Mouse (Mus musculus): Measurements from ENCODE around the gene Rapsn. TPM values are rescaled to one million over a fixed set of nuclear protein-coding genes. Genes with fewer than 3 reads are reported as not detected.

Rapsn gene
- total and polyA plus RNA-seq, 3 experiments, result 0.10 TPM; not detected in 2

- Histone ChIP-seq H3K9me3 (replicated peaks; ENCODE audit: insufficient read depth, low read length) (no peaks in the 10 kb centered on the region), H3K27me3 (ENCODE audit: control insufficient read depth in 1 of 2, insufficient read depth in 2 of 2, low read length in 2 of 2) (no peaks in the 10 kb centered on the region), H3K79me2 (ENCODE audit: control insufficient read depth, insufficient read depth, low read length, poor library complexity) (no peaks in the 10 kb centered on the region), H3K27ac (ENCODE audit: control insufficient read depth, low read depth, low read length) (peak overlapping the region; percentile 87), H3K9ac (ENCODE audit: control insufficient read depth, low read depth, low read length, poor library complexity, severe bottlenecking) (peak overlapping the region; percentile 67), H3K4me3 (ENCODE audit: control insufficient read depth in 1 of 2, insufficient read depth in 1 of 2, low read depth in 2 of 2, low read length in 2 of 2) (peak overlapping the region; percentile 65 to 81), H3K4me1 (ENCODE audit: control insufficient read depth in 1 of 2, insufficient read depth in 2 of 2, low read length in 2 of 2) (peaks cover 6 to 22% of the 10 kb centered on the region in 2 experiments), H3K36me3 (ENCODE audit: control insufficient read depth in 1 of 2, insufficient read depth in 2 of 2, low read length in 2 of 2) (peaks cover 0 to 19% of the 10 kb centered on the region in 2 experiments; a peak in 2 of 4 replicates)
- peak; percentile 50 for DNase-seq (ENCODE audit: low read depth, low spot score)
- no peak for TF ChIP-seq POLR2AphosphoS2 (IDR thresholded peaks at IDR 0.05; ENCODE audit: low read length)
- TF ChIP-seq GATA1 (IDR thresholded peaks at IDR 0.05; ENCODE audit: low read depth, low read length), result 0 out of 2 replicates have a peak, but pooled peaks have one; percentile 27
- TF ChIP-seq TAL1 (IDR thresholded peaks at IDR 0.05; ENCODE audit: low read length), result peak; percentile 24; the same call in 1 of the 2 replicates
- TF ChIP-seq RCOR1 (IDR thresholded peaks at IDR 0.05; ENCODE audit: low read depth, low read length), result no peak
- TF ChIP-seq MAZ (IDR thresholded peaks at IDR 0.05; ENCODE audit: low read depth, low read length), result no peak
- TF ChIP-seq ETS1 (IDR thresholded peaks at IDR 0.05; ENCODE audit: low read depth, low read length), result 0 out of 2 replicates have a peak, but pooled peaks have one; percentile 5
- TF ChIP-seq CHD1 (IDR thresholded peaks at IDR 0.05; ENCODE audit: low read depth, low read length), result no peak
- no peak for TF ChIP-seq CTCF (IDR thresholded peaks at IDR 0.05 in 2 of 3, conservative IDR thresholded peaks at IDR 0.05 in 1 of 3; ENCODE audit: control insufficient read depth in 1 of 3, insufficient read depth in 1 of 3, low read depth in 2 of 3, low read length in 3 of 3, poor library complexity in 1 of 3, severe bottlenecking in 1 of 3)
- TF ChIP-seq ZC3H11A (IDR thresholded peaks at IDR 0.05; ENCODE audit: low read depth, low read length), result no peak
- 0 out of 4 replicates have a peak, but pooled peaks of 1 of the 2 experiments have one; percentile 12 for TF ChIP-seq EP300 (IDR thresholded peaks at IDR 0.05; ENCODE audit: low read depth in 1 of 2, low read length in 2 of 2)
- TF ChIP-seq ZKSCAN1 (IDR thresholded peaks at IDR 0.05; ENCODE audit: low read depth, low read length), result no peak
These were observed 8.9 kb upstream of the Rapsn start for GRCm38 (mm10) chr2:91026491-91026890.

- no peaks in the 10 kb centered on the region for H3K27me3 ChIP-seq (ENCODE audit: control insufficient read depth in 1 of 2, insufficient read depth in 2 of 2, low read length in 2 of 2)
- H3K4me1 ChIP-seq (ENCODE audit: control insufficient read depth in 1 of 2, insufficient read depth in 2 of 2, low read length in 2 of 2), result peaks cover 6 to 22% of the 10 kb centered on the region in 2 experiments
- DNase-seq (ENCODE audit: low read depth, low spot score), result peak; percentile 78
- H3K4me3 ChIP-seq (ENCODE audit: control insufficient read depth in 1 of 2, insufficient read depth in 1 of 2, low read depth in 2 of 2, low read length in 2 of 2), result peak overlapping the region; percentile 65 to 81
- no peaks in the 10 kb centered on the region for H3K9me3 ChIP-seq (replicated peaks; ENCODE audit: insufficient read depth, low read length)
- peak overlapping the region; percentile 87 for H3K27ac ChIP-seq (ENCODE audit: control insufficient read depth, low read depth, low read length)
- no peaks in the 10 kb centered on the region for H3K79me2 ChIP-seq (ENCODE audit: control insufficient read depth, insufficient read depth, low read length, poor library complexity)
- H3K36me3 ChIP-seq (ENCODE audit: control insufficient read depth in 1 of 2, insufficient read depth in 2 of 2, low read length in 2 of 2), result peaks cover 0 to 19% of the 10 kb centered on the region in 2 experiments; a peak in 2 of 4 replicates
- peak overlapping the region; percentile 67 for H3K9ac ChIP-seq (ENCODE audit: control insufficient read depth, low read depth, low read length, poor library complexity, severe bottlenecking)
- TF ChIP-seq POLR2AphosphoS5 (IDR thresholded peaks at IDR 0.05; ENCODE audit: borderline replicate concordance, low read depth, low read length) (no peak), ZKSCAN1 (IDR thresholded peaks at IDR 0.05; ENCODE audit: low read depth, low read length) (no peak), CHD1 (IDR thresholded peaks at IDR 0.05; ENCODE audit: low read depth, low read length) (peak; percentile 58; the same call in 1 of the 2 replicates), MYC (IDR thresholded peaks at IDR 0.05; ENCODE audit: low read depth, low read length) (0 out of 2 replicates have a peak, but pooled peaks have one; percentile 33), CTCF (IDR thresholded peaks at IDR 0.05 in 2 of 3, conservative IDR thresholded peaks at IDR 0.05 in 1 of 3; ENCODE audit: control insufficient read depth in 1 of 3, insufficient read depth in 1 of 3, low read depth in 2 of 3, low read length in 3 of 3, poor library complexity in 1 of 3, severe bottlenecking in 1 of 3) (no peak), USF1 (IDR thresholded peaks at IDR 0.05; ENCODE audit: low read depth, low read length) (no peak), UBTF (IDR thresholded peaks at IDR 0.05; ENCODE audit: borderline replicate concordance, insufficient read depth, low read depth, low read length) (no peak), RCOR1 (IDR thresholded peaks at IDR 0.05; ENCODE audit: low read depth, low read length) (0 out of 2 replicates have a peak, but pooled peaks have one; percentile 38), ELF1 (IDR thresholded peaks at IDR 0.05; ENCODE audit: low read depth, low read length) (no peak), GABPA (IDR thresholded peaks at IDR 0.05; ENCODE audit: low read depth, low read length) (no peak), EP300 (IDR thresholded peaks at IDR 0.05; ENCODE audit: low read depth in 1 of 2, low read length in 2 of 2) (peak; percentile 51 to 78), ZMIZ1 (IDR thresholded peaks at IDR 0.05; ENCODE audit: low read depth, low read length) (0 out of 2 replicates have a peak, but pooled peaks have one; percentile 41), TBP (IDR thresholded peaks at IDR 0.05; ENCODE audit: low read depth, low read length) (0 out of 2 replicates have a peak, but pooled peaks have one; percentile 48), ETS1 (IDR thresholded peaks at IDR 0.05; ENCODE audit: low read depth, low read length) (peak; percentile 65; the same call in 1 of the 2 replicates), KAT2A (conservative IDR thresholded peaks at IDR 0.05; ENCODE audit: low read depth, low read length) (0 out of 2 replicates have a peak, but pooled peaks have one; percentile 30), BHLHE40 (IDR thresholded peaks at IDR 0.05; ENCODE audit: borderline replicate concordance, low read depth, low read length) (0 out of 2 replicates have a peak, but pooled peaks have one; percentile 16), MAFK (IDR thresholded peaks at IDR 0.05; ENCODE audit: borderline replicate concordance, low read depth, low read length) (no peak), MXI1 (IDR thresholded peaks at IDR 0.05; ENCODE audit: low read depth, low read length) (peak; percentile 47; the same call in 1 of the 2 replicates), MAX (IDR thresholded peaks at IDR 0.05; ENCODE audit: low read length) (peak; percentile 45; the same call in 1 of the 2 replicates), RAD21 (IDR thresholded peaks at IDR 0.05; ENCODE audit: low read depth, low read length) (no peak; the same call in 1 of the 2 replicates), ZC3H11A (IDR thresholded peaks at IDR 0.05; ENCODE audit: low read depth, low read length) (no peak), POLR2AphosphoS2 (IDR thresholded peaks at IDR 0.05; ENCODE audit: low read length) (no peak; the same call in 1 of the 2 replicates), MYB (IDR thresholded peaks at IDR 0.05; ENCODE audit: low read depth, low read length) (no peak)
These were observed 7.8 kb upstream of the Rapsn start for GRCm38 (mm10) chr2:91027391-91028214.

All from MEL (cell line).